7 mouse cellular contexts compared by ENCODE assay signal in the genomic region with DNA sequence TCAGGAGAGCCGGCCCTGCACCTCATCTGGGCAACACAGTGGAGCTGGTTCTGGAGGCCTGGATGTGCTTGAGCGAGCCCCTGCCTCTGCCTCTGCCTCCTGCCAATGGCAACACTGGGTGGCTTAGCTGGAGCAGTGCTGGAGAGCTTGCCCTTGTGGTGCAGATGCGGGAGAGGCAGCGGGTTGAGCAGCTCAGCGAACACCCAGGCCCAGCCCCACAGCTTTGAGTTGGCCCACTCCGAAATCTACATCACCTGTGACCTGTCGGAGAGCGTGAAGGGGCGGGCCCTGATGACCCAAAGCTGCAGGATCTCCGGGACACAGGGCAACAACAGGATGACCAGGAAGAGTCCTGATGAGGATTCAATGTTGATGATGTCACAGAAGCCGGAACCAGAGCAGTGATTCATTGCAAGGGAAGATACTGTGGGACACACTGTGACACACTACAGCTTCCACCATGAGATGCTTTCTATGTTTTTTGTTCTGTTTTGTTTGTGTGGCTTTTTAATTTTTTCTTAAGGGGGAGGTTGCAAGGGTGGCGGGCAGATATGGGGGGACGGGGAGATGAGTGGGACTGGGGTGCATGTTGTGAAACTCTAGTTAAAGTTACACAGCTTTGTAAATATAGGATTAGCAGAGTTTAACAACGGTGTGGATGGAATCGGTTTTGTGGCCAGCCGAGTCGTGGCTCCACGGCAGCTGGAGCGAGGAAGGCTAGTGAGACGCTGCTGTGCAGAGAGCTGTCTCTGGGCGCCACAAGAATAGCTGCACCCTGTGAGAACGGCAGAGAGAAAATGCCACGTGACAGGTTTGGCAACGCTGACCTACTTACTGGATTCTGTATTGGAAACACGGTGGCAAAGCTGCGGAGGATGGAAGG. TPM values are rescaled to one million over a fixed set of nuclear protein-coding genes. Genes with fewer than 3 reads are reported as not detected.
DNase-seq lines count a peak whose midpoint lies in the region; ATAC-seq and TF ChIP-seq lines count a peak whose summit lies in the region.

No protein-coding gene starts in this region.

- 53% methylated on average over 26 of the region's 26 CpGs for WGBS in forebrain, embryonic 14.5 days
- WGBS in lung, postnatal 0 days, result 55% methylated on average over 26 of the region's 26 CpGs
- WGBS in stomach, embryonic 16.5 days, result 57% methylated on average over 26 of the region's 26 CpGs

- no peak overlapping the region for H3K4me3 ChIP-seq in forebrain, embryonic 14.5 days (ENCODE audit: low read depth, low read length)
- H3K4me3 ChIP-seq in lung, postnatal 0 days (ENCODE audit: low read depth, low read length), result no peak overlapping the region
- H3K4me3 ChIP-seq in stomach, embryonic 16.5 days (replicated peaks; ENCODE audit: low read length), result peak overlapping the region; percentile 13; the same call in 1 of the 2 replicates

- TF ChIP-seq CTCF in lung, postnatal 0 days (IDR thresholded peaks at IDR 0.05), result no peak

- no peak for TF ChIP-seq EP300 in lung, postnatal 0 days (IDR thresholded peaks at IDR 0.05)

- H3K4me1 ChIP-seq in forebrain, embryonic 14.5 days (ENCODE audit: control insufficient read depth, insufficient read depth, low read length), result peaks cover 14% of the 10 kb centered on the region
- peaks cover 5% of the 10 kb centered on the region for H3K4me1 ChIP-seq in lung, postnatal 0 days (ENCODE audit: insufficient read depth, low read depth, low read length)
- H3K4me1 ChIP-seq in stomach, embryonic 16.5 days (ENCODE audit: control insufficient read depth, insufficient read depth, low read length), result 0 out of 2 replicates have a peak, but pooled peaks cover 7% of the 10 kb centered on the region

- H3K36me3 ChIP-seq in forebrain, embryonic 14.5 days (ENCODE audit: control insufficient read depth, insufficient read depth, low read length), result no peaks in the 10 kb centered on the region
- no peaks in the 10 kb centered on the region for H3K36me3 ChIP-seq in lung, postnatal 0 days (ENCODE audit: insufficient read depth, low read length)
- no peaks in the 10 kb centered on the region for H3K36me3 ChIP-seq in stomach, embryonic 16.5 days (ENCODE audit: control insufficient read depth, insufficient read depth, low read length)

- H3K4me2 ChIP-seq in forebrain, embryonic 14.5 days (ENCODE audit: low read length), result peak overlapping the region; percentile 39; the same call in 1 of the 2 replicates
- H3K4me2 ChIP-seq in lung, postnatal 0 days (replicated peaks; ENCODE audit: low read depth, low read length), result peak overlapping the region; percentile 25; the same call in 1 of the 2 replicates
- H3K4me2 ChIP-seq in stomach, embryonic 16.5 days (ENCODE audit: low read depth, low read length), result peak overlapping the region; percentile 47

- H3K27me3 ChIP-seq in forebrain, embryonic 14.5 days (replicated peaks; ENCODE audit: control insufficient read depth, insufficient read depth, low read length), result no peaks in the 10 kb centered on the region
- H3K27me3 ChIP-seq in lung, postnatal 0 days (replicated peaks; ENCODE audit: insufficient read depth, low read length), result no peaks in the 10 kb centered on the region
- no peaks in the 10 kb centered on the region for H3K27me3 ChIP-seq in stomach, embryonic 16.5 days (ENCODE audit: control insufficient read depth, insufficient read depth, low read length)

- H3K27ac ChIP-seq in forebrain, embryonic 14.5 days (ENCODE audit: low read depth, low read length), result peak overlapping the region; percentile 44; the same call in 1 of the 2 replicates
- no peak overlapping the region for H3K27ac ChIP-seq in lung, postnatal 0 days (ENCODE audit: low read length)
- H3K27ac ChIP-seq in stomach, embryonic 16.5 days (ENCODE audit: low read length), result no peak overlapping the region

- ATAC-seq in forebrain, embryonic 14.5 days, result peak; percentile 84
- ATAC-seq in lung, postnatal 0 days, result peak; percentile 46; the same call in 1 of the 2 replicates
- ATAC-seq in stomach, embryonic 16.5 days (ENCODE audit: insufficient read depth, low FRiP score), result no peak

- H3K9me3 ChIP-seq in forebrain, embryonic 14.5 days (replicated peaks; ENCODE audit: control insufficient read depth, low read length), result no peaks in the 10 kb centered on the region
- H3K9me3 ChIP-seq in lung, postnatal 0 days (ENCODE audit: low read length), result no peaks in the 10 kb centered on the region
- no peaks in the 10 kb centered on the region for H3K9me3 ChIP-seq in stomach, embryonic 16.5 days (replicated peaks; ENCODE audit: control insufficient read depth, low read length)

- no peak overlapping the region; the same call in 1 of the 2 replicates for H3K9ac ChIP-seq in forebrain, embryonic 14.5 days (ENCODE audit: low read length)
- no peak overlapping the region for H3K9ac ChIP-seq in lung, postnatal 0 days (replicated peaks; ENCODE audit: low read depth)
- peak overlapping the region; percentile 31; the same call in 1 of the 2 replicates for H3K9ac ChIP-seq in stomach, embryonic 16.5 days (ENCODE audit: low read length)

- peak; percentile 23 for DNase-seq in ES-CJ7 (ENCODE audit: low read depth, low spot score)
- peak; percentile 63 for DNase-seq in ZHBTc4 (ENCODE audit: low read depth, low spot score)
- DNase-seq in forebrain, embryonic 14.5 days (ENCODE audit: low spot score), result peak; percentile 80
- DNase-seq in layer of hippocampus, adult 8-10 months (ENCODE audit: low spot score in 2 of 2), result peak; percentile 59 to 76
- DNase-seq in lung, postnatal 0 days (ENCODE audit: low spot score), result peak; percentile 39
- DNase-seq in MN1 (ENCODE audit: low spot score), result no peak

RNA-seq across cellular contexts. Expression of a gene that starts 24.2 kb away (rescaled TPM):
- 10.3 and 10.4 TPM in 2 replicates for polyA plus RNA-seq in forebrain, embryonic 14.5 days (2014; fragmentation: Nextera tagmentation; extraction: Ambion mirVana)
- total RNA-seq in layer of hippocampus, adult 8-10 months (2022), result 10 to 100 TPM; 23.2 to 25.4 (median 24.1) TPM
- polyA plus RNA-seq in lung, postnatal 0 days (2015; fragmentation: Nextera tagmentation; extraction: Ambion mirVana), result 8.6 and 9.3 TPM in 2 replicates
- 6.3 and 7.4 TPM in 2 replicates for polyA plus RNA-seq in stomach, embryonic 16.5 days (2015; fragmentation: Nextera tagmentation; extraction: Ambion mirVana)
